Mouse (Mus musculus) limb, embryonic 15.5 days (tissue): ENCODE measurements around the gene Apon. TPM values are rescaled to one million over a fixed set of nuclear protein-coding genes. Genes with fewer than 3 reads are reported as not detected.
A peak's percentile ranks its signal among the peaks of the same experiment; 100 is the strongest.

Experiments used
- ATAC-seq: fragments of 200-750 bp; cut with Nextera tagmentation; 2 replicates; pipeline ENCODE4 v1.8.0; 2017; ENCODE audit warnings: low read depth, moderate TSS enrichment; ENCODE audit not compliant: insufficient number of reproducible peaks, low FRiP score, low TSS enrichment
- H3K27ac ChIP-seq: fragments of 300-500 bp; sonication (generic); 2 replicates; pipeline ENCODE4 v1.5.1; 2015; ENCODE audit warnings: moderate library complexity, mild to moderate bottlenecking, inconsistent platforms
- H3K27me3 ChIP-seq: fragments of 300-500 bp; sonication (generic); 2 replicates; pipeline ENCODE4 v1.6.1; 2015; ENCODE audit warnings: inconsistent platforms
- H3K36me3 ChIP-seq: fragments of 300-500 bp; sonication (generic); 2 replicates; pipeline ENCODE4 v1.6.1; 2015; ENCODE audit warnings: inconsistent platforms
- H3K4me1 ChIP-seq: fragments of 300-500 bp; sonication (generic); 2 replicates; pipeline ENCODE4 v1.6.1; 2015; ENCODE audit warnings: inconsistent platforms
- H3K4me2 ChIP-seq: fragments of 300-500 bp; sonication (generic); 2 replicates; pipeline ENCODE4 v1.6.1; 2015; ENCODE audit warnings: mild to moderate bottlenecking, inconsistent platforms
- H3K4me3 ChIP-seq: fragments of 300-500 bp; sonication (generic); 2 replicates; pipeline ENCODE4 v1.5.1; 2015; ENCODE audit warnings: mild to moderate bottlenecking, inconsistent platforms
- H3K9ac ChIP-seq: fragments of 300-500 bp; sonication (generic); 2 replicates; pipeline ENCODE4 v1.6.1; 2015; ENCODE audit warnings: inconsistent platforms
- H3K9me3 ChIP-seq: fragments of 300-500 bp; sonication (generic); 2 replicates; pipeline ENCODE4 v1.6.1; 2016; ENCODE audit warnings: inconsistent platforms
- WGBS: fragments of 180-500 bp; shearing (Covaris S2); methylation state at CpG from one replicate; pipeline ENCODE4 v1.1.7; 2015; 5-methylcytosine and 5-hydroxymethylcytosine counted together
- polyA plus RNA-seq: library from polyadenylated mRNA; unstranded; fragments of >200 nt; fragmentation: Nextera tagmentation; extraction: Ambion mirVana; gene quantifications from 2 replicates; pipeline ENCODE4 v1.2.1, GENCODE M21; 2015

The Apon gene
- polyA plus RNA-seq, 1 experiment from 2014 or later, result 0.47 TPM

DNA sequence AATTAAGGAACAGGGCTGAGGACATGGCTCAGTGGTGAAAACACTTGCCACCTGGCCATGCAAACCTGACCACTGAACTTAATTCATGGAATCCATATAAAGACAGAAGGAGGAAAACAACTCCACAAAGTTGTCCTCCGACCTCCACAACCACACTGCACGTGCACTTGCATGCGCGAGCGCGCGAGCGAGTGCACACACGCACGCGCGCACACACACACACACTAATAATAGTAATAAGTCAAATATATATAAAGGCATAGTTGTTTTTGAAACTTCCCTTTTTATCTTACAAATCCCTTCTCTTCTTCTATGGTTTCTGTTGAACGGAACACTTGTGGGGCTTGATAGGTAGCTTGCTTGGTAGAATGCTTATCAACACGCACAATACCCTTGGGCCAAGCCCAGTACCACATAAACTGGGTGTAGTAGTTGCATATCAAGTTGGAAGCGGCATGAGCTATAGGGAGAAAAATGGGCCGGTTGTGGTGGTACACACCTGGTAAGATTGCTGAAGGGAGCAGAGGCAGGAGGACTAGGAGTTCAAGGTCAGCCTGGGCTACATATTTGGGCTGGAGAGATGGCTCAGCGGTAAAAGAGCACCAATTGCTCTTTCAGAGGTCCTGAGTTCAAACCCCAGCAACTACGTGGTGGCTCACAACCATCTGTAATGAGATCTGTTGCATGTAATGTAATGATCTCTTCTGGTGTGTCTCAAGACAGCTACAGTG, 35.3 kb upstream of the Apon start:
- ATAC-seq, result no peak
- Histone ChIP-seq H3K36me3 (no peaks in the 10 kb centered on the region), H3K27ac (no peak overlapping the region), H3K4me3 (no peak overlapping the region), H3K9ac (no peak overlapping the region), H3K9me3 (no peaks in the 10 kb centered on the region), H3K4me1 (no peaks in the 10 kb centered on the region), H3K27me3 (no peaks in the 10 kb centered on the region), H3K4me2 (no peak overlapping the region)
- 92% methylated on average over 18 of the region's 18 CpGs for WGBS

DNA sequence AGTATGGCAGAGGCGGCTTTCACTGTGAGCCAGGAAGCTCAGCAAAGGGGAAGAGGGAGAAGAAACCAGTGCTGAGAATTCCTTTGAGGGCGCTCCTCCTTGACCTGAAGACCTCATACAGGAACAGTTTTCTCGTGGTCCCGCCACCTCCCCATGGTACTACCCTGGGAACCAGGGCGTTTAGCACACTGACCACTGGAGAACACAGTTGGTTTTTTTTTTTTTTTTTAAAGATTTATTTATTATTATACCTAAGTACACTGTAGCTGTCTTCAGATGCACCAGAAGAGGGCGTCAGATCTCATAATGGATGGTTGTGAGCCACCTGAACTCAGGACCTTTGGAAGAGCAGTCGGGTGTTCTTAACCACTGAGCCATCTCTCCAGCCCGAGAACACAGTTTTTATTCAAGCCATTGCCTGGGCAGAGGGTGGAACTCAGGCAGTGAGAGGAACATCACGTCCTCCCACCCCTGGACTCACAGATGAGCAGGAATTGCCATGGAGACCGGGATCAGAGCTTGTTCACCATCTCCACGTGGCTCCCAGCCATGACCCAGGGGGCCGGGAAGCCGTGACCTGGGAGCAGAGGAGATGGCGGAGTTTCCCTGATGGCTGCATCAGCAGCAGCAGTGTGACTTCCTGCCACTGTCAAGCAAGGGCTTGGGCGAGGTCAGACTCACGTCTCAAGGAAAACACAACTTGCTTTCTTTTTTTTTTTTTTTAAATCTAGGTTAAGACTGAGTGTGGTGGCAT, 32.2 kb upstream of the Apon start:
- H3K9me3 ChIP-seq, result no peaks in the 10 kb centered on the region
- H3K9ac ChIP-seq, result no peak overlapping the region
- no peaks in the 10 kb centered on the region for H3K27me3 ChIP-seq
- ATAC-seq, result no peak
- H3K4me1 ChIP-seq, result peaks cover 14% of the 10 kb centered on the region; the same call in 1 of the 2 replicates
- no peaks in the 10 kb centered on the region for H3K36me3 ChIP-seq
- 64% methylated on average over 16 of the region's 16 CpGs for WGBS
- H3K4me3 ChIP-seq, result no peak overlapping the region
- H3K4me2 ChIP-seq, result no peak overlapping the region
- H3K27ac ChIP-seq, result no peak overlapping the region

DNA sequence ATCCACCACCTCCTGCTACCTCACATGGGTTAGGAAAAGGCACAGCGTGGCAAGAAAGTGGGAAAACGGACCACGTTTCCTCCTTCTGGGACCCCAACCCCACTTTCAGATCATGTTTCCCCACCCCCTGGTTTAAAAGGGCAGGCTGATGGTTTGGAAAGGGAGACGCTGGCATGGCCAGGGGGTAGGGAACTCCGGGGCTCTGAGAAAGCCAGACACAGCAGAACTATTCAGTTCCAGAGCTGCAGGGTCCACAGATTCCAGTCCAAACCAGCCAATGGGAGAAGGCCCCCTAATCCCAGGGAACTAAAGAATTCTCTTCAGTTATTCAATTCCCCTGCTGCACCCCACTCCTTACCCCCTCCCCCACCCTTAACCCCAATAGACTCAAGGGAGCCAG, 28.8 kb upstream of the Apon start:
- no peak overlapping the region for H3K9ac ChIP-seq
- H3K9me3 ChIP-seq, result no peaks in the 10 kb centered on the region
- 36% methylated on average over 5 of the region's 5 CpGs for WGBS
- H3K27me3 ChIP-seq, result no peaks in the 10 kb centered on the region
- H3K4me2 ChIP-seq, result no peak overlapping the region
- H3K36me3 ChIP-seq, result no peaks in the 10 kb centered on the region
- peaks cover 14% of the 10 kb centered on the region; the same call in 1 of the 2 replicates for H3K4me1 ChIP-seq
- ATAC-seq, result no peak
- H3K4me3 ChIP-seq, result no peak overlapping the region
- H3K27ac ChIP-seq, result peak overlapping the region; percentile 57

DNA sequence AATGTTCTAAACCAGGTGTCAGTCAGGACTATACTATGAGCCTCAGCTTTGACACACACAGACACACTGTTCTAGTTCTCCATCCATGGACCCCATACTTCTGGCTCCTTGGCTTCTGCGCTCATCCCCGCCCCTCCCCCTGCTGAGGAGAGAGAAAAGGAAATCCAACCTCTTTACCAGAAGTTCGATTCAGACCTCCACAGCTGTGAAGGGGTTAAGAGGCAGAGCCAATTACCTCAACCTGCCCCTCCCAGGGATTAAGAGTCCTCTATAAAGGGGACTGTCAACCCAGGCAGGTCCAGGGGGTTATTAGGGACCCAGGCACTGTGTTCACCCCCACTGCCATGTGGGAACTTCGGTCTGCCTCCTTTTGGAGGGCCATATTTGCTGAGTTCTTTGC, 28.4 kb upstream of the Apon start, which contains the start of gene Mip:
Gene Mip (plus strand): TSS at position 301 of the 400 bp plus-strand sequence.
- ATAC-seq, result no peak
- WGBS, result 50% methylated on average over 4 of the region's 4 CpGs
- Histone ChIP-seq H3K36me3 (no peaks in the 10 kb centered on the region), H3K9me3 (no peaks in the 10 kb centered on the region), H3K27me3 (no peaks in the 10 kb centered on the region), H3K4me2 (no peak within 1 kb of the TSS), H3K4me3 (no peak within 1 kb of the TSS), H3K4me1 (peaks cover 15% of the 10 kb centered on the region; the same call in 1 of the 2 replicates), H3K27ac (peak within 1 kb of the TSS; percentile 57), H3K9ac (no peak within 1 kb of the TSS)

DNA sequence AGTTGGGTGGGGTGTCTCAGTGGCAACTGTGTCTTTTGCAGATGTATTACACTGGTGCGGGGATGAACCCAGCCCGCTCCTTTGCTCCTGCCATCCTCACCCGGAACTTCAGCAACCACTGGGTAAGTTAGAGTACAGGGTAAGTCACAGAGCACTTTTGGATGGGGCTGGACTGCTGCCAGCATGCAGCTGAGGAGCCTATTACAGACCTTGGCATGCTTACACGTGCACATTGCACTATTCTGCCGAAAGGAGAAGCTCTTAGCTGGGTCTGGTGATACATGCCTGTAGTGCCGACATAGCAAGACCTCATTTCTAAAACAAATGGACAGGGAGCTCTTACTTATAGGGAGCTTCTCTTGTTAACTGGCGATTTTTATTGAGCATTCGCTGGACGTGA, 26.3 kb upstream of the Apon start:
- Histone ChIP-seq H3K27me3 (no peaks in the 10 kb centered on the region), H3K36me3 (no peaks in the 10 kb centered on the region), H3K4me1 (peaks cover 22% of the 10 kb centered on the region), H3K4me3 (no peak overlapping the region), H3K9ac (no peak overlapping the region), H3K9me3 (no peaks in the 10 kb centered on the region), H3K27ac (no peak overlapping the region), H3K4me2 (no peak overlapping the region)
- no peak for ATAC-seq
- WGBS, result 61% methylated on average over 9 of the region's 9 CpGs

DNA sequence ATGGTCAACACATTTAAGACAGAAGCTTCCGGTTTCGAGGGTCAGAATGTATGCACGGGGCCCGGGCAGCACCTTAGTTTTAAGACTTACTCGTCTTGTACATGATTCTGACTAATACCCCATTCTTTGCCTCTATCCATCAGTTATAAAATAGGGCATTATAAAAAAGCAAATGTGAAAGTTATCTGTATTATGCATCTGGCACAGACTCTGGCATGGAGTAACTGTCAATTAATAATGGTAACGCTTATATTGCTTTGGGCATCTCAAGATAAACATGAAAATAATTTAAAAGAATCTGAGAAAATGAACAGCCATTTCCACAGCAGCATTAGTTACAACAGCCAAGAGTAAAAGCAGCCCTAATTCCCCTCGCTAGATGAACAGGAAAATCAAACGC, 25.9 kb upstream of the Apon start:
- H3K4me3 ChIP-seq, result no peak overlapping the region
- no peak overlapping the region for H3K4me2 ChIP-seq
- no peak for ATAC-seq
- H3K4me1 ChIP-seq, result peaks cover 26% of the 10 kb centered on the region
- H3K27ac ChIP-seq, result no peak overlapping the region
- 88% methylated on average over 8 of the region's 8 CpGs for WGBS
- H3K36me3 ChIP-seq, result no peaks in the 10 kb centered on the region
- no peak overlapping the region for H3K9ac ChIP-seq
- no peaks in the 10 kb centered on the region for H3K27me3 ChIP-seq
- no peaks in the 10 kb centered on the region for H3K9me3 ChIP-seq

DNA sequence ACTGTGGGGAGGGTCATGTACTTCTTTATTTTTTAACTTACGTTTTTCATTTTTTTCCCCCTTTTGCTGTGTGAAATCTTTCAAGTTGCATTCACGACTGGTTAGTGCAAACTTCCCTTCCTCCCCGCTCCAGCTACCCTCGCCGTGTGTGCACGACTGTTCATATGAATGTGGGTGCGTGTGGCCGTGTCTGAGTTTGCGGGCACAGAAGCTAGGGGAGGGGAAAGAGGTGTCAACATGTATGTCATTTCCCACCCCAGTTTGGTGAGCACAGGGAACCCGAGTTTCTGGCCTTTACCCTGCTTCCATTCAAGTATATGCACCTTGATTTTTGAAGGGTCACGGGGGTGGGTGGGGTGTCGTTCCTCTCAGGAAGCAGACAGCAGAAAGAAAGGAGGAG, 23.3 kb upstream of the Apon start:
- no peak overlapping the region; the same call in 1 of the 2 replicates for H3K4me2 ChIP-seq
- ATAC-seq, result no peak
- no peaks in the 10 kb centered on the region for H3K27me3 ChIP-seq
- H3K27ac ChIP-seq, result peak overlapping the region; percentile 94
- no peaks in the 10 kb centered on the region for H3K9me3 ChIP-seq
- H3K4me1 ChIP-seq, result peaks cover 16% of the 10 kb centered on the region
- H3K36me3 ChIP-seq, result 0 out of 2 replicates have a peak, but pooled peaks cover 4% of the 10 kb centered on the region
- no peak overlapping the region for H3K9ac ChIP-seq
- peak overlapping the region; percentile 82; the same call in 1 of the 2 replicates for H3K4me3 ChIP-seq
- 57% methylated on average over 12 of the region's 12 CpGs for WGBS

DNA sequence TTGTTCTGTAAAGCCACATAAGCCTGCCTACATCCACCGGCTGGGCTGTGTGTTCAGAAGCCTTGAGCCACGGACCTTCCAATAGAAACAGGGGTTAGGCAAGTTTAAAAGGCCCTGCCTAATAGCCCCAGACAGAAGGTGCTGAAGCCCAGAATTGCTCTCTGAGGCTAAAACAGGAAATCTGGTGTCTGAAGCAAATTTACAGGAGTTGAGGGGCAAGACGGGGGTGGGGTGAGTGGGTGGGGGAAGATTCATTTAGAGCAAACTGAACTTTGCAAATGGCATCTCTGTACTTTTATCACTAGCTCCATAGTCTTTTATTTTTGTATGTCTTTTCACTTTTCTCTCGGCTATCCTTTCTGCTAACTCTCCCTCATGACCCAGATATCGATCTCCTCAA, 22.8 kb upstream of the Apon start:
- Histone ChIP-seq H3K4me2 (peak overlapping the region; percentile 65), H3K4me1 (peaks cover 13% of the 10 kb centered on the region), H3K9ac (peak overlapping the region; percentile 63; the same call in 1 of the 2 replicates), H3K27me3 (no peaks in the 10 kb centered on the region), H3K36me3 (0 out of 2 replicates have a peak, but pooled peaks cover 6% of the 10 kb centered on the region), H3K4me3 (peak overlapping the region; percentile 82), H3K27ac (peak overlapping the region; percentile 94), H3K9me3 (no peaks in the 10 kb centered on the region)
- ATAC-seq, result no peak
- WGBS, result 8% methylated on average over 5 of the region's 5 CpGs

DNA sequence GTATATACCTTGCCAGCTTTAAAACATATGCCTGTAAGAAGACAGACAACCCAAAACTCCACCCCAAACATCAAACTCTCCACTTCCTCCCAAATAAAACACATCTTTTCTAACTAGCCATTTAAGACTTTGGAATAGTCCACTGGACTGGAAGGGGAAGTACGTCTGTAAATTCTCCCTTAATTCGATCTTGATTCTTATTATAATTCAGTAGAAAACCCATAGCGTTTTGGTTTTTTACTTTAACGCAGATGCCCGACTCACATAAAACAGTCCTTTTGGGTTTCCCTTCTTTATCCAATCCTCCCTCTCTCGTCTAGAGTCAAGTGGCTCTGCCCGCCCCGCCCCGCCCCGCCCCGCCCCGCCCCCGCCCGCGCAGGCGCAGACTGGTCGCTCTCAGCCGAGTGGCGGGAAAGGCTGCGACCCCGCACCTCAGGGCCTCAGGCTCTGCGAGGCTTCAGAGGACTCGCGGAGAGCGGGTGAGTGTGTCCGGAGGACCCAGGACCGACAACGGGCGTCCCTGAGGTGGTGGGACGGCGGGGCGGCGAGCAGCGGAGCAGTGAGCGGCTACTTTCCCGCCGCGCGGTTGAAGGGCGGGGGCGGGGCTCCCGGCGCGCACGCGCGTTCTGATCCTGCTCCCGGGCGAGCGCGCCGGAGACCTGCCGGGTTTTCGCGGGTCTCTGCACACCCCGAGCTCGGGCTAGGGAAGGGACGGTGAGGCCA, 22.0 kb upstream of the Apon start, which contains the start of gene Timeless:
Gene Timeless (plus strand): TSS at position 369 of the 723 bp plus-strand sequence.
- under 1% methylated on average over 53 of the region's 58 CpGs for WGBS
- peak within 1 kb of the TSS; percentile 82 for H3K4me3 ChIP-seq
- H3K9me3 ChIP-seq, result no peaks in the 10 kb centered on the region
- peaks cover 13% of the 10 kb centered on the region for H3K4me1 ChIP-seq
- peak within 1 kb of the TSS; percentile 94 for H3K27ac ChIP-seq
- H3K36me3 ChIP-seq, result 0 out of 2 replicates have a peak, but pooled peaks cover 6% of the 10 kb centered on the region
- peak within 1 kb of the TSS; percentile 63 for H3K9ac ChIP-seq
- peak within 1 kb of the TSS; percentile 65 for H3K4me2 ChIP-seq
- no peaks in the 10 kb centered on the region for H3K27me3 ChIP-seq
- ATAC-seq, result peak; percentile 84

DNA sequence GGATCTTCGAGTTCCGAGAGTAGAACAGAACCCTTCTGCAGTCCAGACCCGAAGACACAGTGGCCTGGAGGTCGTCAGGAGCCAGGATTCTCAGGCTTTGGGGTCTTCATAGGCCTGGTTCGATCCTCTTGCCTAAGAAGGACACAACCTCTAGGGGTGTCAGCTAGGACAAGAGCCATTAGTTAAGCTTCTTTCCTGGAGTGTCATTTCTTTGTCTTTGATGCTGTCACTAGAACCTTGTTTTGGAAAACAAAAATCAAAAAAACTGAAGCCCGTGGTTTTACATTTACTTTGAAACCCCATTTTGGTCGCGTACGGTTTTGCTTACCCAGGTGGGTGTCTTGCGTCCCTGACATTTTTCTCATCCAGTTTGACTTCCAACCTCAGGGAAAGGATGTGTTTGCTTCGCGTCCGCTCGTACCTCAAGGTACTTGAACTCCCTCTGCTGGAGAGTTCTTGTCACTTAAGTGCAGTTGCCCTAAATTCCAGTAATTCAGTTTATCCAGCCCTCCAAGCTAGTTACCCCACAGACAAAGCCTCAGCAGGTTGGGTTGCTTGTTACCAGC, 21.4 kb upstream of the Apon start:
- peaks cover 13% of the 10 kb centered on the region for H3K4me1 ChIP-seq
- no peak; the same call in 1 of the 2 replicates for ATAC-seq
- no peaks in the 10 kb centered on the region for H3K9me3 ChIP-seq
- peak overlapping the region; percentile 82 for H3K4me3 ChIP-seq
- peak overlapping the region; percentile 65 for H3K4me2 ChIP-seq
- peak overlapping the region; percentile 63 for H3K9ac ChIP-seq
- under 1% methylated on average over 14 of the region's 14 CpGs for WGBS
- H3K27me3 ChIP-seq, result no peaks in the 10 kb centered on the region
- H3K27ac ChIP-seq, result peak overlapping the region; percentile 94
- H3K36me3 ChIP-seq, result 0 out of 2 replicates have a peak, but pooled peaks cover 6% of the 10 kb centered on the region

DNA sequence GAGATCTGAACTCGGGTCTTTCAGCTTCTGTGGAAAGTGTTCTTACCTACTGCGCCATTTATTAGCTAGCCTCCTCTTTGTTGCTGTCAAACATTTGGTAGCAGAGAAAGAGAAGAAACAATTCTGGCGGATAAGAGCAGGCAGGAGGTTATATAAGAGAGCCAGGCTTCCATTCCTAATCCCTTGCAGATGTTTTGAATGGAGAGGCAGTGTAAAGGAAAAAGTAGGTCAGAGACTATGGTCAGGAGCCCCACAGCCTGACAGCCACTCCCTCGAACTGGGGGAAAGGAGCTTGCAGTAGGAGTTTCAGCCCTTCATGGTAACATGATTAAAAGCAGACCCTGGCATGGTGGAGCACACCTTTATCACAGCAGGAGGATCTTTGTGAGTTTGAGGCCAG, 17.6 kb upstream of the Apon start:
- Histone ChIP-seq H3K9ac (no peak overlapping the region), H3K4me2 (no peak overlapping the region), H3K4me3 (no peak overlapping the region), H3K9me3 (no peaks in the 10 kb centered on the region), H3K4me1 (peaks cover 9% of the 10 kb centered on the region), H3K27me3 (no peaks in the 10 kb centered on the region), H3K27ac (peak overlapping the region; percentile 57; the same call in 1 of the 2 replicates), H3K36me3 (peaks cover 24% of the 10 kb centered on the region)
- 39% methylated on average over 4 of the region's 4 CpGs for WGBS
- ATAC-seq, result no peak
